Mouse (Mus musculus) myocyte (in vitro differentiated cells): Measurements from ENCODE around the gene Gucy2c.

Source experiments
- CEBPB ChIP-seq: IDR thresholded peaks from 2 replicates; pipeline ENCODE4 v1.6.1; 2011; ENCODE audit warnings: mild to moderate bottlenecking, moderate library complexity; ENCODE audit not compliant: poor library complexity, insufficient read depth, severe bottlenecking
- MYOD1 ChIP-seq, 3 experiments: IDR thresholded peaks; one replicate each; pipeline ENCODE4 v1.6.1; 2011; ENCODE audit warnings: control low read depth in 2 of 3, low read depth in 2 of 3, mild to moderate bottlenecking in 2 of 3, moderate library complexity in 1 of 3; ENCODE audit not compliant: insufficient read length in 2 of 3, control insufficient read depth in 1 of 3
- POLR2A ChIP-seq: IDR thresholded peaks from one replicate; pipeline ENCODE4 v1.6.1; 2011; ENCODE audit warnings: low read depth, mild to moderate bottlenecking, control low read depth, moderate library complexity; ENCODE audit not compliant: insufficient read length
- POLR2AphosphoS2 ChIP-seq: IDR thresholded peaks from one replicate; pipeline ENCODE4 v1.6.1; 2011; ENCODE audit warnings: low read depth, control low read depth; ENCODE audit not compliant: insufficient read length
- TCF12 ChIP-seq: IDR thresholded peaks from one replicate; pipeline ENCODE4 v1.6.1; 2011; ENCODE audit warnings: mild to moderate bottlenecking, control low read depth; ENCODE audit not compliant: poor library complexity, insufficient read depth, severe bottlenecking
- TCF3 ChIP-seq: IDR thresholded peaks from one replicate; pipeline ENCODE4 v1.6.1; 2011; ENCODE audit warnings: low read depth, control low read depth; ENCODE audit not compliant: insufficient read length
- USF1 ChIP-seq: IDR thresholded peaks from one replicate; pipeline ENCODE4 v1.6.1; 2011; ENCODE audit warnings: low read depth, mild to moderate bottlenecking, control low read depth, moderate library complexity

DNA sequence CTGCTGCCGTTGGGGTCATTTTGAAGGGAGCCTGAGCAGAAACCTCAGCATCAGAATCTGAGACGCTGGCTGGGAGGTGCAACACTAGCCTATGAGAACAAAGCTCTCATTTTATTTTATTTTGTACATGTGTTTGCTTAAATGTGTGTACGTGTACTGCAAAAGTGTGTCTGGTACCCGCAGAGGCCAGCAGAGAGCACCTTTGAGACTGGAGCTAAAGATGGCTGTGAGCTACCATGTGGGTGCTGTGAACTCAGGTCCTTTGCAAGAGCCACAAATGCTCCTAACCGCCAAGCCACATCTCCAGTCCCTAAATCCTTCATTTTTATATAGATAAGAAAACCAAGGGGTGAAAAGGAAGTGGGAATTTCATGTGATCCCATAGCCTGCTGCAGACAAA, 71.2 kb downstream of the Gucy2c start:
- TF ChIP-seq POLR2AphosphoS2, result no peak
- no peak for TF ChIP-seq USF1
- TF ChIP-seq TCF12, result no peak
- no peak for TF ChIP-seq POLR2A
- TF ChIP-seq CEBPB, result no peak
- no peak for TF ChIP-seq TCF3
- TF ChIP-seq MYOD1 (IDR thresholded peaks at IDR 0.05; ENCODE audit: control insufficient read depth in 1 of 3, insufficient read length in 2 of 3, low read depth in 2 of 3), result no peak
